Mouse (Mus musculus) urinary bladder, postnatal 4 days (tissue): ENCODE results near the gene Sp1.

Experiments
- DNase-seq, 2 experiments: peaks; one replicate each; pipeline ENCODE4 v3.0.0; 2021 to 2022; ENCODE audit warnings: low spot score in 2 of 2

Gene Sp1

GRCm38 (mm10) chr15:102474520-102474919, 68.6 kb downstream of the Sp1 start:
- DNase-seq = no peak

- DNase-seq = no peak
Observed at GRCm38 (mm10) chr15:102483136-102483535, 77.2 kb downstream of the Sp1 start.

GRCm38 (mm10) chr15:102485853-102486252, 79.9 kb downstream of the Sp1 start:
- no peak for DNase-seq
